Mouse (Mus musculus): Measurements from ENCODE around the gene Olfr862.

Gene Olfr862

DNA sequence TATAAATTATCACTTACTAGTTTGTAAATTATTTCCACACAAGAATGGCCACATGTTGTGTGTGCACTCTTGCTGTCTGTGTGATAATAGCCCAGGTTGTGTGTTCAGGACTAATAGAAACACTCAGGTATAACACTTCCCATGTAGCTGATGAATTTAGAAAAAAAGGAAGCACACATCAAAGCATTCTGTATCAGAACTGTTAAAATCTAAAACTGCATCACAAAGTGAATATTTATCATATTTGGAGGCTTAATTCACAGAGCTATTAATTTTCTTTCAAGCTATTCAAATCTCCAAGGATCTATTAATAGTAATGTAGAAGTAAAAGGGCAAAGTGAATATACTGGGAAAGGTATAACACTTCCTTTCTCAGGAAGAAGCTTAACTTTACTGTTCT is at the start of gene Olfr862:
Gene Olfr862, minus strand, starts transcription at position 101 of the 400 bp plus-strand sequence.
- DNase-seq (ENCODE audit: low spot score): no peak

GRCm38 (mm10) chr9:19916565-19916964 is 28.8 kb upstream of the Olfr862 start, which contains the start of gene Olfr77:
Gene Olfr77 (plus strand): TSS chr9:19916865.
- no peak for DNase-seq (ENCODE audit: low spot score)

DNA sequence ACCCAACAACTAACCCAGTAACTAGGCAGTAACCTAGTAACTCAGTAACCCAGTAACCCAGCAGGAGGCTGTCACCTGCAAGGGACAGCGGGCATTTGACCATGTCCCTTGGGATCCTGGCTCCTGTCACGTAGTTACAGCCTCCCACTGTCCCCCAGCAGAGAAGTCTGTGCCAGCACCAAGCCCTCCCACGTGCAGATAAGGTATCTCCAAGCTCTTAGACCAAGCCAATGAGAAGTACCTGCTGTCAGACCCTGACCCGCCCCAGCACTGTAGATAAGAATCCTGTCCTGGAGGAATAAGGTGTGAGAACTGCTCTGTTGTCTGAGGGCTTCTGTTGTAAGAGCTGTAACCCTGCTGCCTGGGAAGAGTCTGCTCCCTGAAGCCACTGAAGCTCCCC is 23.4 kb upstream of the Olfr862 start:
- DNase-seq (ENCODE audit: low spot score): no peak

GRCm38 (mm10) chr9:19849647-19850046 is 38.2 kb downstream of the Olfr862 start, which contains the start of gene Olfr860:
Gene Olfr860 (minus strand): TSS chr9:19849747.
- no peak for DNase-seq (ENCODE audit: low spot score)
